Mouse (Mus musculus) left cerebral cortex, postnatal 14 days (tissue): ENCODE data around the gene Gm21996. TPM values are rescaled to one million over a fixed set of nuclear protein-coding genes. Genes with fewer than 3 reads are reported as not detected.
"Not testable (repeated sequence)": the region's sequence is repeated elsewhere in the genome, so short reads cannot be mapped to it uniquely, and the experiment has no call there.

ENCODE experiments used
- DNase-seq, 2 experiments: peaks; one replicate each; pipeline ENCODE4 v3.0.0; 2021 to 2022; ENCODE audit warnings: low spot score in 2 of 2, mixed read lengths in 1 of 2
- intact Hi-C: fragments of 180-260 bp; cut with DNase I; formaldehyde crosslinking; loops from one replicate; pipeline ENCODE4 v1.15.1; 2025
- long read RNA-seq, 2 experiments: library from polyadenylated mRNA; stranded (forward); transcript quantifications; one replicate each; pipeline ENCODE4 v2.0.0; 2021
- total RNA-seq, 2 experiments: library from RNA; stranded (reverse); gene quantifications; 2 replicates each; pipeline ENCODE4 v1.2.3; 2021

Gene Gm21996
- not detected for total RNA-seq
- long read RNA-seq, experiment 1 = 0 reads
- long read RNA-seq, experiment 2 = 0 reads

- intact Hi-C loops = not testable (repeated sequence)
Measured at GRCm38 (mm10) chrY:89745432-89745831, at the start of gene Gm21996. TSS of gene Gm21996 (minus strand) at chrY:89745532.

More at GRCm38 (mm10) chrY:89745432-89745831, at the start of gene Gm21996:
- DNase-seq = not testable (repeated sequence)
